In genomic region chr17:45974461-45974860, GRCm38 (mm10) we compare ENCODE assay signal across 12 mouse cellular contexts. TPM values are rescaled to one million over a fixed set of nuclear protein-coding genes. Genes with fewer than 3 reads are reported as not detected.
DNase-seq lines count a peak whose midpoint lies in the region; ATAC-seq lines count a peak whose summit lies in the region.
"Had no signal": no experiment of that assay in that cellular context is flagged by ENCODE, and none has a peak within 500 bp of the region (broad histone marks: within the 10 kb centered on the region; RNA-seq: fewer than 3 reads in every experiment).

No protein-coding gene starts in this region.

- no peaks in the 10 kb centered on the region for H3K9me3 ChIP-seq in neural tube, embryonic 15.5 days (replicated peaks)
- H3K9me3 ChIP-seq in embryonic facial prominence, embryonic 12.5 days: no peaks in the 10 kb centered on the region
- H3K9me3 ChIP-seq: midbrain, embryonic 12.5 days had no signal

- DNase-seq in neural tube, embryonic 10.5 days (ENCODE audit: extremely low spot score, low spot score): peak; percentile 32
- DNase-seq in lung, postnatal 4 days: peak; percentile 54 to 77
- DNase-seq in thymus, postnatal 4 days: peak; percentile 62
- no peak for DNase-seq in adrenal gland, postnatal 4 days (ENCODE audit: low spot score in 2 of 2)
- no peak for DNase-seq in urinary bladder, adult 18-20 months (ENCODE audit: low spot score in 2 of 2)
- DNase-seq: kidney, adult 2 months had no signal

- no peak overlapping the region for H3K4me2 ChIP-seq in neural tube, embryonic 15.5 days
- H3K4me2 ChIP-seq in embryonic facial prominence, embryonic 12.5 days (replicated peaks): no peak overlapping the region
- H3K4me2 ChIP-seq: heart, embryonic 11.5 days; midbrain, embryonic 12.5 days had no signal

- no peak overlapping the region for H3K9ac ChIP-seq in neural tube, embryonic 15.5 days (replicated peaks)
- H3K9ac ChIP-seq in embryonic facial prominence, embryonic 12.5 days: no peak overlapping the region
- H3K9ac ChIP-seq: midbrain, embryonic 12.5 days had no signal

- H3K4me3 ChIP-seq in neural tube, embryonic 15.5 days (replicated peaks): no peak overlapping the region
- H3K4me3 ChIP-seq in embryonic facial prominence, embryonic 12.5 days: no peak overlapping the region
- H3K4me3 ChIP-seq: midbrain, embryonic 12.5 days had no signal

- no peaks in the 10 kb centered on the region for H3K27me3 ChIP-seq in neural tube, embryonic 15.5 days (replicated peaks)
- H3K27me3 ChIP-seq in embryonic facial prominence, embryonic 12.5 days: no peaks in the 10 kb centered on the region
- H3K27me3 ChIP-seq: midbrain, embryonic 12.5 days; Patski had no signal

- no peak for ATAC-seq in neural tube, embryonic 15.5 days (ENCODE audit: low FRiP score)
- 0 out of 2 replicates have a peak, but pooled peaks have one; percentile 36 for ATAC-seq in embryonic facial prominence, embryonic 12.5 days (ENCODE audit: insufficient number of reproducible peaks, insufficient read depth, low FRiP score, low TSS enrichment)
- ATAC-seq in activated CD4-positive, CD25-positive, alpha-beta regulatory T cell, adult 4 months: no peak
- ATAC-seq: Patski had no signal

- H3K27ac ChIP-seq in neural tube, embryonic 15.5 days (replicated peaks): no peak overlapping the region
- H3K27ac ChIP-seq in embryonic facial prominence, embryonic 12.5 days: 0 out of 2 replicates have a peak overlapping the region, but pooled peaks have one; percentile 26
- H3K27ac ChIP-seq: midbrain, embryonic 12.5 days had no signal

- H3K36me3 ChIP-seq in neural tube, embryonic 15.5 days: no peaks in the 10 kb centered on the region
- H3K36me3 ChIP-seq in embryonic facial prominence, embryonic 12.5 days: no peaks in the 10 kb centered on the region
- H3K36me3 ChIP-seq: midbrain, embryonic 12.5 days had no signal

- 73% methylated on average over 7 of the region's 7 CpGs for WGBS in neural tube, embryonic 15.5 days
- WGBS in embryonic facial prominence, embryonic 12.5 days: 34% methylated on average over 7 of the region's 7 CpGs

- no peaks in the 10 kb centered on the region for H3K4me1 ChIP-seq in neural tube, embryonic 15.5 days
- peaks cover 6% of the 10 kb centered on the region; the same call in 1 of the 2 replicates for H3K4me1 ChIP-seq in embryonic facial prominence, embryonic 12.5 days
- H3K4me1 ChIP-seq: midbrain, embryonic 12.5 days had no signal

RNA-seq across cellular contexts. Expression of gene Vegfa, which starts 57.7 kb away (rescaled TPM):
- polyA plus RNA-seq in neural tube, embryonic 15.5 days (2015; fragmentation: Nextera tagmentation; extraction: Ambion mirVana): 4.1 and 4.8 TPM in 2 replicates
- polyA plus RNA-seq in embryonic facial prominence, embryonic 12.5 days (2016; fragmentation: Nextera tagmentation; extraction: Ambion mirVana): 5.2 and 6.7 TPM in 2 replicates
- polyA plus RNA-seq in activated CD4-positive, CD25-positive, alpha-beta regulatory T cell, adult 4 months (2017; shearing (Covaris generic)): not detected
- total RNA-seq in adrenal gland, postnatal 4 days (2021): 100 to 1,000 TPM; 242 to 257 TPM

Comparison
In these comparisons a context has a peak if more than half of its experiments do, and no peak if none do; other contexts are left out.
1. DNase-seq: peak in neural tube, embryonic 10.5 days (single experiment), lung, postnatal 4 days (2 of 2) and thymus, postnatal 4 days (single experiment); none in adrenal gland, postnatal 4 days (0 of 2) and urinary bladder, adult 18-20 months (0 of 2).